Mouse (Mus musculus) heart, adult 18-20 months (tissue): ENCODE data around the gene Sema4d. TPM values are rescaled to one million over a fixed set of nuclear protein-coding genes. Genes with fewer than 3 reads are reported as not detected.
A peak's percentile ranks its signal among the peaks of the same experiment; 100 is the strongest.

ENCODE experiments used
- DNase-seq, 2 experiments: peaks; one replicate each; pipeline ENCODE4 v3.0.0; 2021 to 2022; ENCODE audit warnings: mixed read lengths in 1 of 2
- total RNA-seq, 2 experiments: library from RNA; stranded (reverse); gene quantifications; 2 replicates each; pipeline ENCODE4 v1.2.3; 2021

Sema4d gene
- total RNA-seq, 2 experiments from 2014 or later: 57.5 to 67.5 TPM

DNA sequence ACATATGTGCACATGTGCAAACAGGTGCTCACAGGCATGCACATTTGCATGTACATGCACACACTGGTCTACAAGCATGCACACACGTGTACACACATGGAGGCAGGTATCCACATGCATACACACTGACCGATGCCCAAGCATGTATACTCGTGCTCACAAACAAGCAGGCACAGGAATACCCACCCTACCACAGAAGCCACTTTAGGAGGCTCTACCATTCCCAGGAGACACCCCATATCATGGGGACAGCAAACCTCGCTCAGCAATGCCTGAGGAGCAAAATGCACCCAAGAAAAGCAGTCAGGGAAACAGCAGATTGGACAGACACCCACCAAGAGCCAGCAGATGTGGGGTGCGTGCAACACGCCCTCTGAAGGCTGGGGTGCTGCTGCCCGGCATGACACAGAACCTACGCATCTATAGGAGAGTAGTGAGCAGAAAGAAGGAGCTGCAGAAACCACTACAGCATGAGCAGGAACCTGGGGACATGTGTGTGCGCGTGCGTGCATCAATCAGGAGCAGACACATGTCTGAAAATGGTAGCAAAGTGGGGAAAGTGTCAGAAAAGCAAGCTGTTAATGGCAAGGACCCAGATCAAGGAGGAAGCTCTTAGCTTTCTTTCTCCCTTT is 15.1 kb downstream of the Sema4d start:
- DNase-seq: no peak

DNA sequence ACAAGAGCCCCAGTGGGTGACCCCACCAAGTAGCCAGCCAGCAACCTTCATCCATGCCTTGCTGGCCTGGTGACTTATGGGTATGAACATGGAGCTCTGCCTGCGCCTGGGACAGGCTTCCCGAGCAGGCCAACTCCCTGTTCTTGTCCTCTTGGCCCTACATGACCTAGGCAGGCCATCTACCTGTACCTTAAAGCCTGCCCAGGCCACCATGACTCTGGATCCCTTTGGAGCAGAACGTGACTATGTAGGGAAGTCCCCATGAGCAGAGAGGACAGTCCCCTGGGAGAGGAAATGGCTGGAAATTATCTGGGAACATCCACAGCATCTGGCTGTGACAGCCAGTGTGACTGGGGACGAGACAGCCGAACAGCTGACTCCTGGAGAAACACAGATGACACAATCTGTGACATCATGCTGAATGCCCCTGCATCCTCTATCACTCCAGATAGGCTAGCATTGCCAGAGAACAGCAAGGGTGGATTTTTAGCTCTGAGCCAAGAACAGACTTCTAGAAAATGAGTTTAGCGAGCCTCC is 15.7 kb downstream of the Sema4d start:
- DNase-seq: peak; percentile 54 to 59

DNA sequence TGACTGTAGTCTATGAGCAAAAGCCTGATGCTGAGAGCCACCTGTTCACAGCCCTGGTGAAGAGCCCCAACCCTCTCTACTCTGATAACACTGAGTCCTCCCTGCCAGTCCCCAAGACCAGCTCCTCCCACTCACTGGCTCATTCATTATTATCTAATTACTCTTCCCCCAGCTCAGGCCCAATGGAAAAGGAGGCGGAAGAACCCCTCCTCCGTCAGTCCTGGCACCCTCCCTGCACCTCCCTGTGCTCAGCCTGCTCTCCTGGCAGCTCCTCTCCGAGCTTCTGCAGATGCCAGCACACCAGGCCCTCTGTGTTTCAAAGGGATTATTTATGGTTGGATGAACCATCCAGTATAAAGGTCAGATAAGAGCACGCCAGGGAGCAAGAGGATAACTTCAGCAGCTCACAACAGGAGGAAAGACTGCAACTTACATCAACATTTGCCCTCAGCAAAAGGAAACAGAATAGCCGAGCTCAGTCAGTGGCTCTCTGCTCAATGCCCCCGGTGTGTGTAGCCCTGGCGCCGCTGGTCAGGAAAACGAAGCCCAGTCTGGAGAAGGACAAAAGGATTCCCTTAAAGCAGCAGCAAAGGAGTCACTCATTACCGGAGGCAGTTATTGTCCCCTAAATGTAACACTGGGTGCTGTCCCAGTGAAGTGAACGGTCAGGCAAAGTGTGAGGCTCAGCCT is 16.4 kb downstream of the Sema4d start:
- peak; percentile 82 to 93 for DNase-seq

DNA sequence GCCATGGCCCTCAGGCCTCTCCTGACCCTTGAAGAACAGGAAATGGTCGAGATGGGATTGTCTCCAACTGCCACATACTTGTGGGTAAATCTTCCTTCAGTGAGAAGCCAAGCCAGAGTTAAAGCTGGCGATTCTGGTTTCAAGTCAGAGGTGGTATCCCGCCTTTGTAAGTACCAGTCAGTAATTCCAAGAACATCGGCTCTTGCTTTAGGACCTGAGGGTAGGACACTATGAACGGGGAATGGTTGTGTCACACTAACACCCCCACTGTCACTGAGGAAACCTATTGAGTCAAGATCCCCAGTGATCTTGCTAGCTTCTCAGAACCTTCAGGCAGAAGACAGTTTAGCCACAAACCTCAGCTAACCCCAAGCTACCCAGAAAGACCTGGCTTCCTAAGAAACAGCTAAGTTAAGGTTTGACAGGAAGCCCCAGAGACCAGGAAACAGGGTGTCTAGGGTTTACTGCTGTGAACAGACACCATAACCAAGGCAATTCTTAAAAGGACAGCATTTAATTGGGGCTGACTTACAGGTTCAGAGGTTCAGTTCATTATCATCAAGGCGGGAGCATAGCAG is 17.3 kb downstream of the Sema4d start:
- DNase-seq: no peak

DNA sequence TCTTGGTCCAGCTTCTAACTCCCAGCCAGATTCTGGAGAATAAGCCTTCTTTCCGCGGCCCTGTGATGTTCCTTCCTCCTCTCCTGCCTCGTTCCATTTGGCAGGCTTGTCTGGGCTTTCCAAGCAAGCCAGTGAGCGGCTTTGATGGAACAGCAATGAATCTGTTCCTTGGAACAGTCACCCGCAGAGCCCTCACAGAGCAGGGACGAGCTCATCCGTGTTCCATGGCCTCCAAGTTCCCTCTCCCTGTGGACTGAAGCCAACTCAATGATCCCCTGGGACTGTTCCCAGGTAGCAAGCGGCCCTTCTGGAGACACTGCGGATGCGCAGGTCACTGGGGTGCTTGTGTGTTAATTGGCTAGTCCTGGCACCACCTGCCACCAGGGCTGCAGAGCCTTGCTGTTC is 21.7 kb downstream of the Sema4d start:
- DNase-seq: no peak

DNA sequence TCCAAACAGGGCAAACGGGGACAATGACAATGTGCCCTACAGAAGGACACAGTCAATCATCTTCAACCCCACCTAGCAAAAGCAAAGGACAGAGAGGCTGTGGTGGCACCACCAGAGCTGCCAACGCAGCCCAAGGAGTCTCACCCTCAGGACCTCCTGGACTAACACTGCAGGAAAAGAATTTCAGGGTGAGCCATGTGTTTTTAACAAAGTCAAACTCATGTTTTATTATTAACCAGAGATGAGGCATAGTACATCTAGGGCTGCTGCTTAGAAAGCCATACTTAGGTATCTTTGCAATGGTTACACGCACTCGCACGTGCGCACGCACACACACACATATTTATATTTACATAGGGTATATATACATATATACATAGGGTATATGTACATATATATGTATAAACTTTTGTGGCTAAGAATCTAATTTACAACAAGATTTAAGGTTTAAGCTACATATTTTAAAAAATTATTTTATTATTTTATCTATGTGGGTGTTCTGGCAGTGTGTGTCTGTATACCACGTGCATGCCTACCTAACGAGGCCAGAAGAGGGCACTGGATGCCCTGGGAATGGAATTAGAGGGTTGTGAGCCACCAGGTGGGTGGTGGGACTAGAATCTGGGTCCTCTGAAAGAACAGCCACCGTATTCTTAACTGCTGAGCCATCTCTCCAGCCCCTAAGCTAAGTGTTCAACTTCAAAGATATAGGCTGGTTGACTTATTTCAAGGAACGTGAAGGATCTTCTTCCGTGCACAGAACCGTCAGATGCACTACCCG is 22.7 kb downstream of the Sema4d start:
- no peak for DNase-seq

DNA sequence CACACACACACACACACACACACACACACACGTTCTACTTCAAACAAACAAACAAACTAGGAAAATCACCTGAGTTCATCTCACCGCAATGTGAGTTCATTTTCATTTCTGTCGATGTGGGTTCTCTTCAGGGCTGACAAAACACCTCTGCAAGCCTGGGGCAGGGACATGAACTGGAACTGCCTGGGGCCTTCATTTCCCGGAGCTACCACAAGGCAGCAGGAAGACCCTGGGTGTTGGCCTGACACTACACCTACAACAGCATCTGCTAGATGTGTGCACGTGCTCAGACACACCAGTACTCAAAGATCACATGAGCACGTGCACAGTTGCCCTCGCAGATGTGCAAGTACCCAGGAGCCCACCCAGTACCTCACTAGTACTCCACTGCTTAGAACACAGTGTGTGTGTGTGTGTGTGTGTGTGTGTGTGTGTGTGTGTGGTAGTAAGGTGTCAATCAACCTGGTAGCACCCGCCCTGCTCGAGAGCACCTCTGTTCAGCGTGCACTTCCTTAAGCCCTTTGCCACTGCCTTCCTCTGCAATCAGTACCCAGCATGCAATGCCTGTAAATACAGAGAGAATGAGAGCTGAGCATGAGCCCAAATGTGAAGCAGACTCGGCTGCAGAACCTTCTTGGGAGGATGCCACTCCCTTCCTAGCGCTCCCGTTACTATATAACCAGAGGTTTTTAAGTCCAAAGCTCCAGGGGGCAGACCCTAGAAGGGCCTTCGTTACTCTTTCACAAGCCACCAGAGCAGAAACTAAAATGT is 25.4 kb downstream of the Sema4d start:
- DNase-seq: no peak

DNA sequence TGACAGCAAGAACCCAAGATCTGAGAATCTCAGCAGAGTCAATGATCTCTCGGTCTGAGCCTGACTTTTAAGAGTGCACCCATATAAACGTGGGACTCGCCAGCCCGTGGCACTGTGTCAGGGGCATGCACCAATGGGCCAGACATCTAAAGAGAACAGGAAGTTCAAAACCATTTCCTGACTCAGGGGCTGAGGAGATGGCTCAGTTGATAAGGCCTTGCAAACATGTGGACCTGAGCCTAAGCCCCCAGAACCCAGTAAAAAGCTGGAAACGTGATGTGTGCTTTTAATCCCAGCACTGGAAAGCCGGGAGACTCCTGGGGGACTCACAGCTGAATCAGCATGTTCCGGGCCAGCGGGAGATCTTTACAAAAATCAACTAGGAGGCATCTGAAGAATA is 26.0 kb downstream of the Sema4d start:
- DNase-seq: no peak

DNA sequence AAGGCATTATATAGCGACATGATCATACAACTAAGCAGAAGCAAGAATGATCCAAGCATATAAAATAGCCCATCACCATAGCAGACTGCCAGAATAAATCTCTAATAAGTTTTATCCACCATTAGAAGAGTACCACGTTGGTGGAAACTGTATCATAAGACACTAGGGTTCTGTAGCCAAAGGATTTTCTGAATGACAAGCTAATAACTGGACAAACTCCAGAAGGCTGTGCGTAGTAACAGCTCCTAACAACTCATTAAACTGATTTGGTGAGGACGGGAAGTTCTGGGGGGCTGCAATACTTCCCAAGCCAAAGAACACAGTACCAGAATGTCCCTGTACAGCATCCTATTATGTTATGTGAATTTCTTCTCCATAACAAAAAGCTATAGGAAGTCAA is 26.8 kb downstream of the Sema4d start:
- no peak for DNase-seq

DNA sequence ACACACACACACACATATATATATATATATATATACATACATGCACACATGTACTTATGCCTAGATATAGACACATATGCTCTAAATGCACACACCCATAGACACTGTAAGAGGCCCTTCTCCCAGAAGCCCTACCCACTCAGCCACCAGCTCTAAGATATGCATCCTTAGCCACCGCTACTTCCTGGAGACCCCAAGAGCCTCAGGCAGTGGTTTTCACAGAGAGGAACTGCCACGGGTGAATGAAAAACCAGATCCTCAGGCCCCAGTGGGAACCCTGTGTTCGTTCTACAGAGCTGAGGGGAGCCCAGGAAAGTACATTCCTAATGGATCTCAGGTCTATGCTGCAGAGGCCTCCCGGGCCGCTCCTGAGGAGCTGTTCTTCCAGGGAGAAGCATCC is 28.2 kb downstream of the Sema4d start:
- DNase-seq: no peak

DNA sequence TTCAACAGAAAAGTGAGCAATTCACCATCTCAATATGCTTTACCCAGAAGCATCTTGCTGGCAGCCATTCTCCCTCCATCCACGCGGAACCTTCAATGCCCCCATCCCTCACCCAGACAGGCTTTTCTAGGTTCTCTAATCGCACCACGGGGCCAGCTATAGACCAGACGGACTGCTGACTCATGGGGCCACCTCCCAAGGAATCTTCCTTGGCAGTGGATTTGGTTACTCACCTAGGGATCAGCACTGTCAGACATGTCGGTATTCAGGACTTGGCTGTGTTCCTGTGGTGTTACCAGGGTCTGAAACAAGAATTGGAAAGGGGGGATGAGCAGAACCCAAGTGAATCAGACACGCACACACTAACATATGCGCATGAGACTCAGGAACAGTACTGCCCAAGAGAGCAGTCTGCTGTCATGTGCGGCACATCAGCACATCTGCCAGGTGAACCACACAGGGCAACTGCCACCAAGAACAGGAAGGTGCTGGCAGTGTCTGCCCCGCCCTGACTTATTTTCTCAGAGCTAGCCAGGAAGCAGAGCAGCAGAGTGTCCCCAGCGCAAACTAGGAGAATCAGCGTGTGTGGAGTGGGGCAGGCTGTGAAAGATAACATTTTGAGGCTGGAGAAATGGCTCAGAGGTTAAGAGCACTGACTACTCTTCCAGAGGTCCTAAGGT is 30.4 kb downstream of the Sema4d start:
- no peak for DNase-seq

DNA sequence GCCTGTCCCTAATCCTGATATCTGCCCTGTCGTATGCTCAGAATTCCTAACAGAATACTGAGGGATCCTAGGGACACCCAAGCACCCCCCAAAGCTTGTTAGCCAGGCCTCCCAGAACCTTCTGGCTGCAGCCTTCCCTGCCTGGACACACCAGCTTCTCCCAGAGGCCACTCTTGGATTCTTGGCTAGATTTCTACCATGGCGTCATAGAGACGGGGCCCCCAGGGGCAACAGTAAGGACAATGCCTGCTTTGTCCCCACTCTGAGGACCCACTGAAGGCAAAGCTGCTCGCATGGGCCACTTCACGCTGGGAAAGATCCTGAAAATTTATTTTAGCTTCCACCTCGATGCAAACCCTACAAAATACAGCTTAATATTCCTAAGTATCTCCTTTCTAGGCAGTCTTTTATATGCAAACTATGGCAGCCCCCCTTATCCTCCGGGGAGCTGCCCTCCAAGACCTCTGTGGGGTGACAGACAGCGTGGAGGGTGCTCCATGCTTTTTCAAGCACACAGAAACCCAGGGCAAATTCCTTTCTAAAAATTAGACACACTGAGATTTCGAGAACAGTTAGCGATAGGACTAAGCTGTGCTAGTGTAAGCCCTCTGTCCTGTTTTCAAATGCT is 32.2 kb downstream of the Sema4d start:
- DNase-seq: peak; percentile 43 to 45

DNA sequence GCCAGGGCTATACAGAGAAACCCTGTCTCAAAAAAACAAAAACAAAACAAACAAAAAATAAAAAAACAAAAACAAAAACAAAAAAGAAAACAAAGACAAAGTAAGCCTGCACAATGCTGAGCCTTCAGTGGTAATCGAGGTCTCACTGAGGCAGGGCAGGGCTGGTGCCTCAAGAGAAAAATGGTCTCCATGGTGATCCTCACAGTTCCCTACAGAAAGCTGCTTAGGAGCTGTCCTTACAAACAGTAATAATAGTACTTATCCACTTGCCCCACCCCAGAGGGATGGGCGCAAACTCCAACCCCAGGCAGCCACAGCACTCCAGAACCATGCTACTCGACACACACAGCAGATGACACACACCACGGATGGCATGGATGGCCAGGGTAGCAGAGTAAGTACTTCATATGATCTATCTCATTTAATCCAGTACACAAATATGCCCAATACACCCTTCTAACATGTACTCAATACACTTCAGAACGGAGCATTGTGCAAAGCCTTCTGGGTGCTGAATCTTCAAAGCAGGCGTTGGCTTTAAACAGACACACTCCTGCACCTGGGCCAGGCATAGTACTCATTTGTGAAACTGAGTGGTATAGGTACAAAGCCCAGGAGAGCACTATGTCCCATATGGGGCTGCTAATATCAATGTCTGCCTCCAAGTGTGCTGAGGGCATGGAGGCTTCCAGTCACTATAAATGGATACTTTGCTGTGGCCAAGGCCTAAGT is 34.1 kb downstream of the Sema4d start:
- DNase-seq: no peak

DNA sequence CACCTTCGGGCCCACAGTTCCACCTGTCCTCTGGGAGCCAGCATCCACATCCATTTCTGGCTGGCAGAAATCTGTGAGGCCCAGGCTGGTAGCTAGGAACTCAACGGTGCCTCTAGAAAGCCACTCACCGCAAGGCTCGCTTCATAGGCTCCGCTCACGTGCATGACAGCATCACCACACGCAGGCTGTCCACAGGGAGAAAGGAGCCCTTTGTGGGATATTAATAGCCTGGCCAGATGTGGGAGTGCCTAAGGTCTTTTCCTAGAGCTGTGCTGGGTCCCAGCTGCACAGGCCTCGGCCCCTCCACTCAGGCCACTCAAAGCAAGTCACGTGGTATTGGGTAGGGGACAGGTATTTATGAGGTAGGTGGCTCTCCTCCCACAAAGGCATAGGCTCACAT is 35.1 kb downstream of the Sema4d start:
- no peak for DNase-seq

DNA sequence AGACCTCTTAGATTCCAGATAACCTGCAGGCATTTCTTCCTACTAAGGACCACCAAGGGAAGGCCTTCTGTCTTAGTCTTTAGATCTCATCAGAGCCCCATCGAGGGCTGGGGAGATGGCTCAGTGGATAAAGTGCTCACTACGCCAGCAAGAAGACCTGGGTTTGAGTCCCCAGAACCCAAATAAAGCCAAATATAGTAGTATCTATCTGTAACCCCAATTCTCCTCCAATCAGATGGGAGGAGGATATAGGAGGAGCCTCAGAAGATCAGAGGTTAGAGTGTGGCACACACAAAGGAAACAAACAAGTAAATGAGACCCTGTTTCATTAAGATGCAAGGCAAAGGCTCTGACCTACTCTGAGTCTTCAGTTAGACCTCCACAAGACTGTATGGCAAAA is 36.4 kb downstream of the Sema4d start:
- no peak for DNase-seq

DNA sequence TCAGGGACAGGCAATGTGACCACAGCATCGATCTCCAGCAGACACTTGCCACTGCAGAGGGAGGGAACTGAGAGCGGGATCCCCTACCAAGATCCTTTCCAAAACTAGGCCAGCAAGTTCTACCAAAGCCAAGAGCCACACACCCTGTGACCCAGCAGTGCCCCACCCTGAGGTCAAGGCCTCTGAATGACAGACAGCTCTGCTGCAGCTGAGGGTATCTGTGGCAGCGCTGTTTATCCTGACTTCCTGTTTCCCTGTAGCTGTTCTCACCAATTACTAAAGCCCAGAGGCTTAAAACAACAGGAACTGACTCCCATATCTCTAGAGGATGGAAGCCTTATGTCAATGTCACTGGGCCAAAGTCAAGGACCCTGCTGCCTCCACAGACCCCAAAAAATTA is 37.0 kb downstream of the Sema4d start:
- DNase-seq: peak; percentile 28 to 67

DNA sequence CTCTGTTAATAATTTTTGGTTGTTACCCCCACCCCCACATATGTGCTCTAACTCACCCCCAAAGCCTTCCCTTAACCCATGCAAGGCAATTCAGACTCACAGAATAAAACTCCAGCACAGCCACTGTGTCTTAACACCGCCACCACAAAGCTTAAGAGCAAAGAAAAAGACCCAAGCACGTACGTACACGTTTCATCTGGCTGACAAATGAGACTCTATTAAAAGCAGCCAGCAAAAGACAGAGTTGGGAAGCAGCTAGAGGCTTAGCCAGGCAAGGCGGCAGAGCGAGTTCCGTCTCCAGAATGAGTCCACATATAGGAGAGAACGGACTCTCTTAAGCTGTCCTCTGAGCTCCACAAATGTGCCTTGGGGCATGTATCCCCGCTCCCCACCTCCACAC is 37.5 kb downstream of the Sema4d start:
- DNase-seq: no peak

DNA sequence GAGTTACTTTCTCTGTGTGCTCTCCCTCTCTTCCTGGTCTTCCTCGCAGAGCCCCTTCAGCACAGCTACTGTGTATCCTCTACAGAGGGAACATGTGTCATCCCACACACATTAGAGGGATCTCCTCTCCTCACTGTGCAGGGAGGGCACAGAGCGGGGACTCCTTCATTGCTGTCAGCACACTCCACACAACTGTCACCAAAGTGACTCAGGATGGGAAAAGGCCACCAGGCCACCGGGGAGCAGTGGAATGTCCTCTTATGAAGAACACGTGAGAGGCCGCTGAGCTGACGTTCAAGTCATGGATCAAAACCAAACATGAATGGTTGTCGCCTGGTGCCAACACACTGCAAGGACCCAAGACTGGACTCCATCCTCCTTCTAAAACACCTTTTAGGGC is 38.0 kb downstream of the Sema4d start:
- no peak for DNase-seq

DNA sequence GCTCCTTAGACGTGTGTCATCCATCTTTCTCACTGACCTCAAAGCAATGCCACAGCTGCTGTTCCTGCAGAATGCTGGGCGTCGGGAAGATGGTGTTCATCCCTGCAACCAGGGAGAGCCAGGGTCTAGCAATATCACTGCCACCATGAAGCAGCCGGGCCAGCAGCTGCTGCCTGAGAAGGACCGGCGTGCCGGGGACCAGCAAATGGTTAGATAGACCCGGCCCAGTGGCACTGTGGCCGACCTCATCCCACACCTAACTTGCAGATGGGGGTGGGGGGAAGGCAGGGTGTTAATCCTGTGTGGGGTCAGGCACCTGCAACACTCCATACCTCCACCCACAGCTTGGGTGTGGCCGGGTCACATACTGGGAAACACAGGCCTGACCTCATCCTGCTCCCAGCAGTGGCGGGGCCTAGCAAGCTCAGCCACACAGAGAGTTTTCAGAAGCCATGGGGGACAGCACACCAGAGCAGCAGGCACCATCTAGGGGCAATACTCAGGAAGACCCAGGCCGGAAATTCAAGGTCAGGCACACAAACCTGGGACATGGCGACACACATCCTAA is 38.9 kb downstream of the Sema4d start:
- DNase-seq: no peak
